9 mouse cellular contexts compared by ENCODE assay signal in genomic region chr2:6483081-6483992, GRCm38 (mm10).
DNase-seq lines count a peak whose midpoint lies in the region; ATAC-seq lines count a peak whose summit lies in the region.
"Had no signal": no experiment of that assay in that cellular context is flagged by ENCODE, and none has a peak within 500 bp of the region (broad histone marks: within the 10 kb centered on the region; RNA-seq: fewer than 3 reads in every experiment).

No protein-coding gene starts in this region.

- no peak overlapping the region for H3K4me3 ChIP-seq in embryonic facial prominence, embryonic 15.5 days (replicated peaks)
- no peak overlapping the region for H3K4me3 ChIP-seq in heart, embryonic 15.5 days
- no peak overlapping the region for H3K4me3 ChIP-seq in kidney, embryonic 15.5 days (replicated peaks)
- H3K4me3 ChIP-seq in midbrain, embryonic 10.5 days, result no peak overlapping the region
- H3K4me3 ChIP-seq: liver, embryonic 15.5 days had no signal

- peak; percentile 58; the same call in 1 of the 2 replicates for ATAC-seq in embryonic facial prominence, embryonic 15.5 days (ENCODE audit: insufficient number of reproducible peaks, low FRiP score, low TSS enrichment, low read depth)
- ATAC-seq in heart, embryonic 15.5 days (replicated peaks; ENCODE audit: insufficient number of reproducible peaks, insufficient read depth, low FRiP score, low read depth), result peak; percentile 83
- peak; percentile 62 for ATAC-seq in kidney, embryonic 15.5 days (replicated peaks; ENCODE audit: low FRiP score)

- WGBS in embryonic facial prominence, embryonic 15.5 days, result 35% methylated on average over 8 of the region's 8 CpGs
- WGBS in heart, embryonic 15.5 days, result 25% methylated on average over 8 of the region's 8 CpGs
- 28% methylated on average over 8 of the region's 8 CpGs for WGBS in kidney, embryonic 15.5 days
- WGBS in midbrain, embryonic 10.5 days, result 49% methylated on average over 8 of the region's 8 CpGs

- no peak overlapping the region; the same call in 1 of the 2 replicates for H3K4me2 ChIP-seq in embryonic facial prominence, embryonic 15.5 days (replicated peaks)
- no peak overlapping the region for H3K4me2 ChIP-seq in heart, embryonic 15.5 days
- H3K4me2 ChIP-seq in kidney, embryonic 15.5 days, result no peak overlapping the region
- H3K4me2 ChIP-seq: liver, embryonic 15.5 days had no signal

- H3K36me3 ChIP-seq in embryonic facial prominence, embryonic 15.5 days, result no peaks in the 10 kb centered on the region
- H3K36me3 ChIP-seq in heart, embryonic 15.5 days, result no peaks in the 10 kb centered on the region
- no peaks in the 10 kb centered on the region for H3K36me3 ChIP-seq in kidney, embryonic 15.5 days
- H3K36me3 ChIP-seq in midbrain, embryonic 10.5 days, result no peaks in the 10 kb centered on the region
- H3K36me3 ChIP-seq: liver, embryonic 15.5 days had no signal

- no peaks in the 10 kb centered on the region for H3K27me3 ChIP-seq in embryonic facial prominence, embryonic 15.5 days
- H3K27me3 ChIP-seq in heart, embryonic 15.5 days, result no peaks in the 10 kb centered on the region
- no peaks in the 10 kb centered on the region for H3K27me3 ChIP-seq in kidney, embryonic 15.5 days
- no peaks in the 10 kb centered on the region for H3K27me3 ChIP-seq in midbrain, embryonic 10.5 days (ENCODE audit: low read depth, poor library complexity, severe bottlenecking)
- H3K27me3 ChIP-seq: liver, embryonic 15.5 days had no signal

- DNase-seq in NIH3T3 (ENCODE audit: low read depth), result peak; percentile 86
- no peak for DNase-seq in midbrain, embryonic 10.5 days (ENCODE audit: low spot score)
- DNase-seq in urinary bladder, adult 18-20 months (ENCODE audit: low spot score in 2 of 2), result no peak
- DNase-seq in urinary bladder, adult 2 months (ENCODE audit: low spot score), result no peak
- DNase-seq in layer of hippocampus, adult 11-12 months (ENCODE audit: low spot score), result no peak

- no peak overlapping the region; the same call in 1 of the 2 replicates for H3K27ac ChIP-seq in embryonic facial prominence, embryonic 15.5 days (replicated peaks)
- peak overlapping the region; percentile 80 for H3K27ac ChIP-seq in heart, embryonic 15.5 days
- H3K27ac ChIP-seq in kidney, embryonic 15.5 days, result peak overlapping the region; percentile 48; the same call in 1 of the 2 replicates
- H3K27ac ChIP-seq in midbrain, embryonic 10.5 days (replicated peaks), result peak overlapping the region; percentile 67
- H3K27ac ChIP-seq: liver, embryonic 15.5 days had no signal

- no peak overlapping the region for H3K9ac ChIP-seq in embryonic facial prominence, embryonic 15.5 days
- H3K9ac ChIP-seq in heart, embryonic 15.5 days, result no peak overlapping the region
- H3K9ac ChIP-seq in kidney, embryonic 15.5 days, result no peak overlapping the region
- H3K9ac ChIP-seq: liver, embryonic 15.5 days had no signal

- no peaks in the 10 kb centered on the region for H3K9me3 ChIP-seq in embryonic facial prominence, embryonic 15.5 days (replicated peaks)
- no peaks in the 10 kb centered on the region for H3K9me3 ChIP-seq in heart, embryonic 15.5 days (replicated peaks)
- no peaks in the 10 kb centered on the region for H3K9me3 ChIP-seq in kidney, embryonic 15.5 days (replicated peaks)
- no peaks in the 10 kb centered on the region for H3K9me3 ChIP-seq in midbrain, embryonic 10.5 days (replicated peaks)
- H3K9me3 ChIP-seq: liver, embryonic 15.5 days had no signal

- peaks cover 22% of the 10 kb centered on the region for H3K4me1 ChIP-seq in embryonic facial prominence, embryonic 15.5 days
- H3K4me1 ChIP-seq in heart, embryonic 15.5 days (replicated peaks), result peaks cover 33% of the 10 kb centered on the region
- peaks cover 35% of the 10 kb centered on the region for H3K4me1 ChIP-seq in kidney, embryonic 15.5 days
- H3K4me1 ChIP-seq in midbrain, embryonic 10.5 days, result peaks cover 27% of the 10 kb centered on the region
- H3K4me1 ChIP-seq: liver, embryonic 15.5 days had no signal
